Mouse (Mus musculus) heart, embryonic 12.5 days (tissue): ENCODE measurements around the gene Cbx6. TPM values are rescaled to one million over a fixed set of nuclear protein-coding genes. Genes with fewer than 3 reads are reported as not detected.

Experiments used
- ATAC-seq: fragments of 200-750 bp; cut with Nextera tagmentation; 2 replicates; pipeline ENCODE4 v1.8.0; 2017; ENCODE audit warnings: moderate TSS enrichment, moderate library complexity; ENCODE audit not compliant: insufficient number of reproducible peaks, low FRiP score
- H3K27ac ChIP-seq: fragments of 300-500 bp; sonication (generic); 2 replicates; pipeline ENCODE4 v1.5.1; 2016; ENCODE audit warnings: mild to moderate bottlenecking, moderate library complexity; ENCODE audit not compliant: poor library complexity, severe bottlenecking
- H3K27me3 ChIP-seq: fragments of 300-500 bp; sonication (generic); replicated peaks from 2 replicates; pipeline ENCODE4 v1.6.1; 2016; ENCODE audit warnings: mild to moderate bottlenecking, moderate library complexity
- H3K36me3 ChIP-seq: fragments of 300-500 bp; sonication (generic); 2 replicates; pipeline ENCODE4 v1.6.1; 2016; ENCODE audit warnings: mild to moderate bottlenecking, moderate library complexity
- H3K4me1 ChIP-seq: fragments of 300-500 bp; sonication (generic); replicated peaks from 2 replicates; pipeline ENCODE4 v1.6.1; 2016; ENCODE audit warnings: mild to moderate bottlenecking
- H3K4me2 ChIP-seq: fragments of 300-500 bp; sonication (generic); 2 replicates; pipeline ENCODE4 v1.6.1; 2016; ENCODE audit warnings: mild to moderate bottlenecking, moderate library complexity
- H3K4me3 ChIP-seq: fragments of 300-500 bp; sonication (generic); 2 replicates; pipeline ENCODE4 v1.5.1; 2016; ENCODE audit warnings: mild to moderate bottlenecking
- H3K9ac ChIP-seq: fragments of 300-500 bp; sonication (generic); 2 replicates; pipeline ENCODE4 v1.6.1; 2016; ENCODE audit warnings: mild to moderate bottlenecking, moderate library complexity
- H3K9me3 ChIP-seq: fragments of 300-500 bp; sonication (generic); replicated peaks from 2 replicates; pipeline ENCODE4 v1.6.1; 2016; ENCODE audit warnings: mild to moderate bottlenecking, moderate library complexity
- WGBS: fragments of 180-500 bp; shearing (Covaris S2); methylation state at CpG from one replicate; pipeline ENCODE4 v1.1.7; 2016; 5-methylcytosine and 5-hydroxymethylcytosine counted together
- polyA plus RNA-seq: library from polyadenylated mRNA; unstranded; fragments of >200 nt; fragmentation: Nextera tagmentation; extraction: Ambion mirVana; gene quantifications from 2 replicates; pipeline ENCODE4 v1.2.1, GENCODE M21; 2016

The Cbx6 gene
- polyA plus RNA-seq, 1 experiment from 2014 or later, result 38.0 TPM

- Histone ChIP-seq H3K9ac (no peak overlapping the region), H3K27ac (no peak overlapping the region), H3K9me3 (no peaks in the 10 kb centered on the region), H3K36me3 (no peaks in the 10 kb centered on the region), H3K4me2 (no peak overlapping the region), H3K4me3 (no peak overlapping the region), H3K4me1 (no peaks in the 10 kb centered on the region), H3K27me3 (peaks cover 81% of the 10 kb centered on the region)
- WGBS, result 52% methylated on average over 8 of the region's 8 CpGs
- no peak for ATAC-seq
Measured at GRCm38 (mm10) chr15:79787815-79788214, 46.7 kb downstream of the Cbx6 start.

- Histone ChIP-seq H3K4me1 (no peaks in the 10 kb centered on the region), H3K27ac (no peak overlapping the region), H3K4me3 (no peak overlapping the region), H3K36me3 (no peaks in the 10 kb centered on the region), H3K4me2 (no peak overlapping the region), H3K9ac (no peak overlapping the region), H3K9me3 (no peaks in the 10 kb centered on the region), H3K27me3 (peaks cover 59% of the 10 kb centered on the region)
- WGBS, result 57% methylated on average over 1 of the region's 1 CpGs
- no peak for ATAC-seq
Measured at GRCm38 (mm10) chr15:79785056-79785455, 49.4 kb downstream of the Cbx6 start.

GRCm38 (mm10) chr15:79777749-79778148, 56.7 kb downstream of the Cbx6 start, which contains the start of gene Dnal4:
Dnal4 (minus strand) TSS chr15:79777849.
- ATAC-seq, result no peak
- Histone ChIP-seq H3K4me1 (peaks cover 14% of the 10 kb centered on the region), H3K27ac (no peak within 1 kb of the TSS), H3K27me3 (0 out of 2 replicates have a peak, but pooled peaks cover 5% of the 10 kb centered on the region), H3K9me3 (no peaks in the 10 kb centered on the region), H3K4me3 (no peak within 1 kb of the TSS), H3K4me2 (no peak within 1 kb of the TSS), H3K36me3 (no peaks in the 10 kb centered on the region), H3K9ac (no peak within 1 kb of the TSS)

GRCm38 (mm10) chr15:79775662-79776061, 58.8 kb downstream of the Cbx6 start:
- no peak for ATAC-seq
- 51% methylated on average over 7 of the region's 7 CpGs for WGBS
- H3K9ac ChIP-seq, result no peak overlapping the region
- no peak overlapping the region for H3K4me3 ChIP-seq
- H3K9me3 ChIP-seq, result no peaks in the 10 kb centered on the region
- no peaks in the 10 kb centered on the region for H3K36me3 ChIP-seq
- no peak overlapping the region for H3K27ac ChIP-seq
- H3K27me3 ChIP-seq, result no peaks in the 10 kb centered on the region
- H3K4me2 ChIP-seq, result no peak overlapping the region
- peaks cover 21% of the 10 kb centered on the region for H3K4me1 ChIP-seq

GRCm38 (mm10) chr15:79774117-79775027, 60.1 kb downstream of the Cbx6 start:
- H3K9me3 ChIP-seq, result no peaks in the 10 kb centered on the region
- H3K36me3 ChIP-seq, result no peaks in the 10 kb centered on the region
- H3K4me3 ChIP-seq, result peak overlapping the region; percentile 94
- H3K4me1 ChIP-seq, result peaks cover 32% of the 10 kb centered on the region
- ATAC-seq, result peak; percentile 99
- peak overlapping the region; percentile 73 for H3K27ac ChIP-seq
- H3K27me3 ChIP-seq, result no peaks in the 10 kb centered on the region
- peak overlapping the region; percentile 82 for H3K4me2 ChIP-seq
- H3K9ac ChIP-seq, result peak overlapping the region; percentile 93
- under 1% methylated on average over 50 of the region's 50 CpGs for WGBS

Other genes with a start within 250 kb of the Cbx6 start
- 1.5 and 1.8 TPM in 2 replicates for gene Dmc1, start 229.6 kb downstream of the Cbx6 start, polyA plus RNA-seq
- gene Fam227a, start 175.7 kb downstream of the Cbx6 start, polyA plus RNA-seq, result 0.60 and 0.93 TPM in 2 replicates
- 40.9 and 42.0 TPM in 2 replicates for gene Cby1, start 175.5 kb downstream of the Cbx6 start, polyA plus RNA-seq
- gene Tomm22, start 163.8 kb downstream of the Cbx6 start, polyA plus RNA-seq, result 234 and 237 TPM in 2 replicates
- gene Josd1, start 146.8 kb downstream of the Cbx6 start, polyA plus RNA-seq, result 29.0 and 29.1 TPM in 2 replicates
- 32.8 and 33.6 TPM in 2 replicates for gene Gtpbp1, start 143.8 kb downstream of the Cbx6 start, polyA plus RNA-seq
- gene Sun2, start 92.2 kb downstream of the Cbx6 start, polyA plus RNA-seq, result 4.5 and 4.9 TPM in 2 replicates
- gene Dnal4, start 56.8 kb downstream of the Cbx6 start, polyA plus RNA-seq, result 37.1 TPM in 2 replicates
- 2.6 and 2.7 TPM in 2 replicates for gene Nptxr, start 29.9 kb downstream of the Cbx6 start, polyA plus RNA-seq
- gene Npcd, start 451 bp downstream of the Cbx6 start, polyA plus RNA-seq, result 0.21 TPM in 1 of 2 replicates, not detected in the other
- gene Apobec3, start 57.0 kb upstream of the Cbx6 start, polyA plus RNA-seq, result 11.2 and 12.2 TPM in 2 replicates
- gene Cbx7, start 136.4 kb upstream of the Cbx6 start, polyA plus RNA-seq, result 1.4 and 1.7 TPM in 2 replicates
- gene Pdgfb, start 180.3 kb upstream of the Cbx6 start, polyA plus RNA-seq, result 1.7 and 2.3 TPM in 2 replicates